Mouse (Mus musculus) lung, adult 2 months (tissue): Measurements from ENCODE around the gene Dbp.

ENCODE experiments used
- CTCF ChIP-seq: fragments of 200-500 bp; IDR thresholded peaks from 2 replicates; pipeline ENCODE4 v1.5.1; 2011; ENCODE audit warnings: mild to moderate bottlenecking, low read length, control low read depth; ENCODE audit not compliant: insufficient read depth
- POLR2A ChIP-seq: fragments of 200-500 bp; IDR thresholded peaks from 2 replicates; pipeline ENCODE4 v1.6.1; 2011; ENCODE audit warnings: low read depth, mild to moderate bottlenecking, control low read depth, low read length, borderline replicate concordance; ENCODE audit errors: extremely low read depth

DNA sequence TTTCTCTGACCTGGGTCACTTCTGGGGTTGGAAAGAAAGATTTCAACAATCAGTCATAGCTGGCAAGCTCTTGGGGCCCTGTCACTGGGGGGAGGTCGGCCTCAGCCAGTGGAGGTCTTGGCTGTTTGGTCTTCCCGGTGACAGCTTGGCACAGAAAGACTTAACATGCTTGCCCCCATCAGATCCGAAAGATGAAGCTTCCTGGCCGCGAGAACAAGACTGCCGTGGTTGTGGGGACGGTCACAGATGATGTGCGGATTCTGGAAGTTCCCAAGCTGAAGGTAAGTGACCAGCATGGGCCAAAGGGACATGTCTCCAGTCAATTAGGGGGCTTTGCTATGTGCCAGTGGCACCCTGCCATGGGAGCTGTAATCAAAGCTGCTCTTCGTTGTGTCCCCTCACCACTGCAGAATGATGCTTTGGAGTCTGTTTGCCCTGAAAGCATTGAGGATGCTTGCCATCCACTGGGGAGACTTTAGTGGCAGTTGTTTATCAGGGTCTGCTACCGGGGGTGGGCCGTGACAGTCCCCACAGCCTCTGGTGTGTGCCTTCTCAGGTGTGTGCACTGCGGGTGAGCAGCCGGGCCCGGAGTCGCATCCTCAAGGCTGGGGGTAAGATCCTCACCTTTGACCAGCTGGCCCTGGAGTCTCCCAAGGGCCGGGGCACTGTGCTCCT is 15.0 kb downstream of the Dbp start:
- TF ChIP-seq CTCF: no peak
- no peak for TF ChIP-seq POLR2A
